Mouse (Mus musculus) MEL (cell line): ENCODE results near the gene Timm17a. TPM values are rescaled to one million over a fixed set of nuclear protein-coding genes. Genes with fewer than 3 reads are reported as not detected.
A peak's percentile ranks its signal among the peaks of the same experiment; 100 is the strongest.

ENCODE experiments used
- DNase-seq: peaks from one replicate; pipeline ENCODE4 v3.0.0; 2011; ENCODE audit warnings: low read depth, low spot score
- H3K27ac ChIP-seq: 2 replicates; pipeline ENCODE4 v1.5.1; 2012; ENCODE audit warnings: low read depth, mild to moderate bottlenecking, control low read depth, low read length, moderate library complexity; ENCODE audit not compliant: control insufficient read depth
- H3K27me3 ChIP-seq, 2 experiments: fragments of 150-350 bp in 1 of 2; sonication (generic) in 1 of 2; 2 replicates each; pipeline ENCODE4 v1.6.1; 2012; ENCODE audit warnings: low read length in 2 of 2, mild to moderate bottlenecking in 2 of 2, improper control_type of control experiment in 1 of 2, moderate library complexity in 1 of 2; ENCODE audit not compliant: insufficient read depth in 2 of 2, control insufficient read depth in 1 of 2
- H3K36me3 ChIP-seq, 2 experiments: 2 replicates each; pipeline ENCODE4 v1.6.1; 2012 to 2014; ENCODE audit warnings: low read length in 2 of 2, improper control_type of control experiment in 1 of 2, inconsistent platforms in 1 of 2, mild to moderate bottlenecking in 1 of 2; ENCODE audit not compliant: insufficient read depth in 2 of 2, control insufficient read depth in 1 of 2
- H3K4me1 ChIP-seq, 2 experiments: fragments of 150-350 bp in 1 of 2; sonication (generic) in 1 of 2; 2 replicates each; pipeline ENCODE4 v1.6.1; 2012; ENCODE audit warnings: low read length in 2 of 2, improper control_type of control experiment in 1 of 2, mild to moderate bottlenecking in 1 of 2; ENCODE audit not compliant: insufficient read depth in 2 of 2, control insufficient read depth in 1 of 2
- H3K4me3 ChIP-seq, 2 experiments: fragments of 150-350 bp in 1 of 2; sonication (generic) in 1 of 2; 2 replicates each; pipeline ENCODE4 v1.5.1; 2012; ENCODE audit warnings: low read depth in 2 of 2, low read length in 2 of 2, mild to moderate bottlenecking in 2 of 2, moderate library complexity in 2 of 2, control low read depth in 1 of 2, improper control_type of control experiment in 1 of 2; ENCODE audit not compliant: control insufficient read depth in 1 of 2, insufficient read depth in 1 of 2
- H3K79me2 ChIP-seq: 2 replicates; pipeline ENCODE4 v1.6.1; 2012; ENCODE audit warnings: mild to moderate bottlenecking, low read length, moderate library complexity; ENCODE audit not compliant: control insufficient read depth, poor library complexity, insufficient read depth
- H3K9ac ChIP-seq: 2 replicates; pipeline ENCODE4 v1.6.1; 2012; ENCODE audit warnings: low read depth, mild to moderate bottlenecking, control low read depth, low read length, moderate library complexity; ENCODE audit not compliant: control insufficient read depth, poor library complexity, severe bottlenecking
- H3K9me3 ChIP-seq: fragments of 150-350 bp; sonication (generic); replicated peaks from 2 replicates; pipeline ENCODE4 v1.6.1; 2012; ENCODE audit warnings: mild to moderate bottlenecking, low read length, improper control_type of control experiment, moderate library complexity; ENCODE audit not compliant: insufficient read depth
- CHD2 ChIP-seq: IDR thresholded peaks from 2 replicates; pipeline ENCODE4 v1.6.1; 2011; ENCODE audit warnings: low read length, improper control_type of control experiment
- ETS1 ChIP-seq: IDR thresholded peaks from 2 replicates; pipeline ENCODE4 v1.6.1; 2012; ENCODE audit warnings: low read depth, mild to moderate bottlenecking, inconsistent platforms, low read length, improper control_type of control experiment, moderate library complexity
- MAFK ChIP-seq: IDR thresholded peaks from 2 replicates; pipeline ENCODE4 v1.6.1; 2011; ENCODE audit warnings: low read depth, mild to moderate bottlenecking, low read length, improper control_type of control experiment, borderline replicate concordance
- MXI1 ChIP-seq: IDR thresholded peaks from 2 replicates; pipeline ENCODE4 v1.6.1; 2011; ENCODE audit warnings: mild to moderate bottlenecking, low read depth, low read length, improper control_type of control experiment
- MYB ChIP-seq: IDR thresholded peaks from 2 replicates; pipeline ENCODE4 v1.6.1; 2011; ENCODE audit warnings: mild to moderate bottlenecking, low read depth, low read length, improper control_type of control experiment
- MYC ChIP-seq: IDR thresholded peaks from 2 replicates; pipeline ENCODE4 v1.6.1; 2011; ENCODE audit warnings: low read depth, mild to moderate bottlenecking, low read length, improper control_type of control experiment, moderate library complexity
- NELFE ChIP-seq: IDR thresholded peaks from 2 replicates; pipeline ENCODE4 v1.6.1; 2011; ENCODE audit warnings: low read depth, low read length, improper control_type of control experiment
- POLR2A ChIP-seq, 2 experiments: IDR thresholded peaks; 2 replicates each; pipeline ENCODE4 v1.6.1; 2011 to 2012; ENCODE audit warnings: low read length in 2 of 2, mild to moderate bottlenecking in 2 of 2, control low read depth in 1 of 2, improper control_type of control experiment in 1 of 2, low read depth in 1 of 2, moderate library complexity in 1 of 2; ENCODE audit not compliant: control insufficient read depth in 1 of 2, insufficient read depth in 1 of 2, poor library complexity in 1 of 2
- TAL1 ChIP-seq: IDR thresholded peaks from 2 replicates; pipeline ENCODE4 v1.6.1; 2012; ENCODE audit warnings: mild to moderate bottlenecking, inconsistent platforms, low read length, moderate library complexity, mixed read lengths
- TBP ChIP-seq: IDR thresholded peaks from 2 replicates; pipeline ENCODE4 v1.8.0; 2011; ENCODE audit warnings: low read depth, low read length, improper control_type of control experiment
- UBTF ChIP-seq: IDR thresholded peaks from 2 replicates; pipeline ENCODE4 v1.6.1; 2012; ENCODE audit warnings: low read depth, mild to moderate bottlenecking, inconsistent platforms, low read length, improper control_type of control experiment, moderate library complexity, borderline replicate concordance; ENCODE audit not compliant: insufficient read depth
- ZC3H11A ChIP-seq: IDR thresholded peaks from 2 replicates; pipeline ENCODE4 v1.6.1; 2012; ENCODE audit warnings: low read depth, mild to moderate bottlenecking, inconsistent platforms, low read length, improper control_type of control experiment
- polyA plus RNA-seq, 2 experiments: library from polyadenylated mRNA; stranded (reverse) in 1 of 2; unstranded in 1 of 2; fragments of >175 nt in 1 of 2; fragments of >200 nt in 1 of 2; gene quantifications; 2 replicates each; pipeline versions ENCODE4 v1.2.1 to v1.2.4; 2012; ENCODE audit warnings: low replicate concordance in 2 of 2, low read depth in 1 of 2; ENCODE audit not compliant: insufficient read length in 2 of 2, insufficient read depth in 1 of 2, missing spikeins in 1 of 2
- total RNA-seq: library from RNA; depleted of rRNA; stranded (reverse); fragments of 300-350 nt; gene quantifications from 2 replicates; pipeline ENCODE4 v1.2.3, GENCODE M21; 2012

Timm17a gene
- total and polyA plus RNA-seq, 3 experiments, result 177 to 315 TPM; not detected in 1

DNA sequence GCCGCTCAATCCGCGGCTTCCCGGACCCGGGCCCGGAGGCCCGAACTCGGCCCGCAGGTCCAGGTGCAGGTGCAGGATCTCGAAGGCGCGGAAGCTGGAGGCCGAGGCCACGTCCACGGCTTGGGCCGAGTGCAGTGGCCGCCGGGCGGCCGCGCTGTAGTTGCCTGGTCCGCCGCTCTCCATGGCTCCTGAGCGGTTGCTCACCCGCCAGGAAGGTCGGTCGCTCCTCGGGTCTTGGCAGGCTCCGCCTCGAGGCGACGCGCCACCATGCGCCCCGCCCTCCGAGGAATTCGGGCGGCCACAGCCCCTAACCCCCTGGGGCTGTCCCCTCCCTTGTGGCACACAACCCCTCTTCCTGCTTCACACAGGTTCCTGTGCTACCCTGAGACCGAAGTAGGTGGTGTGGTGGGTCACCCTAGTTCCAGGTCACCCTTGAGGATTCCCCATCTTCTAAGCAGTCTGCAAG is 29.7 kb downstream of the Timm17a start, which contains the start of gene Rnpep:
Gene Rnpep (minus strand): TSS at position 259 of the 466 bp plus-strand sequence.
- peak; percentile 72 for DNase-seq
- peak within 1 kb of the TSS; percentile 83 to 100 for H3K4me3 ChIP-seq
- peak within 1 kb of the TSS; percentile 87 for H3K9ac ChIP-seq
- H3K79me2 ChIP-seq, result no peaks in the 10 kb centered on the region; the same call in 1 of the 2 replicates
- no peaks in the 10 kb centered on the region for H3K36me3 ChIP-seq
- H3K9me3 ChIP-seq, result no peaks in the 10 kb centered on the region
- H3K27me3 ChIP-seq, result no peaks in the 10 kb centered on the region
- H3K4me1 ChIP-seq, result peaks cover 0 to 4% of the 10 kb centered on the region in 2 experiments; a peak in 2 of 4 replicates
- no peak within 1 kb of the TSS for H3K27ac ChIP-seq
- no peak for TF ChIP-seq MYB
- no peak for TF ChIP-seq TAL1
- peak; percentile 65 to 73; a peak in 3 of 4 replicates for TF ChIP-seq POLR2A (IDR thresholded peaks at IDR 0.05; ENCODE audit: control insufficient read depth in 1 of 2, insufficient read depth in 1 of 2, low read depth in 1 of 2, low read length in 2 of 2, poor library complexity in 1 of 2)
- no peak for TF ChIP-seq MXI1
- TF ChIP-seq TBP, result no peak
- 0 out of 2 replicates have a peak, but pooled peaks have one; percentile 77 for TF ChIP-seq UBTF

DNA sequence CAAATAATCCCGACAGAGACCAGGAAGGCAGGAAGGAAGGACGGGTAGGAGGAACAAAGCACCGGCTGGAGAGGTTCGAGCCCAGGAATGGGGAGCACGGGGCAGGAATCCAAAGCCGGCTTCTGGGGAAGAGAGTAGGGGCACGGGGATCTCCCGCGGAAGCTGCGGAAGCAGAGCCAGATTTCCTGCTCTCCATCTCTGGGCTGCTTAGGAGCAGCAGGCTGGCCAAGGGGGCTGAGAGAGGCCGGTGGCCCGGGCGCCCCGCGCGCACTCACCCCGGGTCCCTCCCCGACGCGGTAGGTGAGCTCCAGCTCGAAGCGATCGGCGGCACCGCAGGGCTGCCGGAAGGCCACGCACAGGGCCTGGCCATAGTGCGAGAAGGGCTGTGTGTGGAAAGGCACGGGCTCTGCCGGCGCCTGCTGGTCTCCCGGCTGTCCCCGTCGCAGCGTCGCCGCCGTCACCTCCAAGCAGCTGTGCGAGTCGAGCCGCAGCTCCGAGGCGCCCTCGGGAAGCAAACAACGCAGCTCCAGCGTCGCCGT is 30.2 kb downstream of the Timm17a start:
- peaks cover 0 to 4% of the 10 kb centered on the region in 2 experiments; a peak in 2 of 4 replicates for H3K4me1 ChIP-seq
- peak; percentile 62 for DNase-seq
- H3K79me2 ChIP-seq, result no peaks in the 10 kb centered on the region; the same call in 1 of the 2 replicates
- H3K4me3 ChIP-seq, result peak overlapping the region; percentile 83 to 100
- H3K9me3 ChIP-seq, result no peaks in the 10 kb centered on the region
- H3K36me3 ChIP-seq, result no peaks in the 10 kb centered on the region
- H3K27ac ChIP-seq, result no peak overlapping the region
- peak overlapping the region; percentile 87 for H3K9ac ChIP-seq
- no peak for TF ChIP-seq NELFE
- TF ChIP-seq MYC, result no peak
- no peak for TF ChIP-seq MAFK
- TF ChIP-seq CHD2, result no peak
- no peak for TF ChIP-seq MYB
- TF ChIP-seq ZC3H11A, result no peak
- TF ChIP-seq TBP, result 0 out of 2 replicates have a peak, but pooled peaks have one; percentile 12
- no peak for TF ChIP-seq ETS1
- TF ChIP-seq, all 39 proteins: peak for 1
- no peaks in the 10 kb centered on the region for H3K27me3 ChIP-seq
